Mouse (Mus musculus) urinary bladder, postnatal 14 days (tissue): Measurements from ENCODE around the gene Sfxn5.

Experiments
- DNase-seq: peaks from one replicate; pipeline ENCODE4 v3.0.0; 2021; ENCODE audit warnings: low spot score

Sfxn5 gene

DNA sequence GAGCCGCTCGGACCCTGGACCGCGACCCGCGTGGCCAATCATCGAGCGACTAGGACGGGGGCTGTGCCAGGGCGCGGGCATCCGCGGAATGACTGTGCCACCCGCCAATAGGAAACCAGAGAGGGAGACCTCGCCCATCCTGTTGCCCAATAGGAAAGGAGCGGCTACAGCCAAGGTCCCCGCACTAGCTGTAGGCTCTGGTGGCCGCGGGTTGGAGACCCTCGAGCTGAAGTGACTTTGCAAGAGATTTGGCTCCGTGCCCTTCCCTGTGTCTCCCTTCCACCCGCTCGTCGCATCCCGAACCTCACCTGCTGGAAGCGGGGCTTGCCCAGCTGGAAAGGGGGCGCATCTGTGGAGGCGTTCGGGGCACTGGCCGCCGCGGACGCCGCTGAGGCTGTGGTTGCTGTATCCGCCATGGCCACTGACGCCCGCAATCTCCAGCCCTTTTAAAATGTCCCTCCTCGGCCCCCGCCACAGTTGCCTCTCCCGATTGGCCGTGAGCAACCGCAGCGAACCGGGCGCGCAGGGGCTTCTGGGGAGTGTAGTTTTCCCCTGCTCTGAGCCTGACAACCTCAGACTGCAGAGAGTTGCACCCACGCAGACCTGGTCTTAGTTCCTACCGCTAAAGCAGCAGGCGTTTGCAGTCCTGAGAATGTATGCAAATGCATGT lies at the start of gene Sfxn5:
TSS of gene Sfxn5 (minus strand) at position 423 of the 670 bp plus-strand sequence.
- peak; percentile 97 for DNase-seq

DNA sequence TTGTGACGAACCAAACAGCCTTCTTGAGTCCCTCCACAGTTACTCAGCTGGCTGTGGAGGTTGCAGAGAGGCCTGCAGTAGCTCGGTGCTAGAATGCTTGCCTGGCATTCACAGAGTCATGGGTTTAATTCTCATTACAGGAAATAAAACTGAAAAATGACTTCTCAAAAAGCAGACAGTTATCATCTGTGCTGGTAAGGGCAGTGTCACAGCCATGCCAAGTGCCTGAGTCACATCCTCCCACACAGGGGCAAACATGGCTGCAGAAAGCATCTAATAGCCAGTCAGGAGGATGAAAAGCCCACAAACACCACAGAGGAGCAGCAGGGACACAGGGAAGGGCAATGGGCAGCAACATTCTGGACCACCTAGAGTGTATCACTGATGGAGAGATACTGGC lies 49.6 kb upstream of the Sfxn5 start:
- DNase-seq = no peak

DNA sequence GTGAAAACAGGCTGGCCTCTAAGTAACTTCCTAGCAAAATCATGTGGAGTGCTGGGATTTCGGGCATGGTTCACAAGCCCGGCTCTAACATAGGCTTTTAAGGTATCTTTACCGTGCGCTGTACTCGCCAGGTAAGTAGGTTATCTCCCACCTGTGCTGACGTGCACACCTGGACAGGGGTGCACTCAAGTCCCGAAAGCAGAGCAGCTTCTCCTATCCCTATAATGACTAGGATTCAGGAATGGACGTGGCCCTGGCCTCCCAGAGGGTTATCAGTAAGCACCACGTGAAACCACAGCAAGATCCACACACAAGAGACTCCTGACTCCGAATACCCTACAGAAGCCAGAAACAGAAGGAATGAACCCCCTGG lies 48.4 kb upstream of the Sfxn5 start:
- DNase-seq = no peak

DNA sequence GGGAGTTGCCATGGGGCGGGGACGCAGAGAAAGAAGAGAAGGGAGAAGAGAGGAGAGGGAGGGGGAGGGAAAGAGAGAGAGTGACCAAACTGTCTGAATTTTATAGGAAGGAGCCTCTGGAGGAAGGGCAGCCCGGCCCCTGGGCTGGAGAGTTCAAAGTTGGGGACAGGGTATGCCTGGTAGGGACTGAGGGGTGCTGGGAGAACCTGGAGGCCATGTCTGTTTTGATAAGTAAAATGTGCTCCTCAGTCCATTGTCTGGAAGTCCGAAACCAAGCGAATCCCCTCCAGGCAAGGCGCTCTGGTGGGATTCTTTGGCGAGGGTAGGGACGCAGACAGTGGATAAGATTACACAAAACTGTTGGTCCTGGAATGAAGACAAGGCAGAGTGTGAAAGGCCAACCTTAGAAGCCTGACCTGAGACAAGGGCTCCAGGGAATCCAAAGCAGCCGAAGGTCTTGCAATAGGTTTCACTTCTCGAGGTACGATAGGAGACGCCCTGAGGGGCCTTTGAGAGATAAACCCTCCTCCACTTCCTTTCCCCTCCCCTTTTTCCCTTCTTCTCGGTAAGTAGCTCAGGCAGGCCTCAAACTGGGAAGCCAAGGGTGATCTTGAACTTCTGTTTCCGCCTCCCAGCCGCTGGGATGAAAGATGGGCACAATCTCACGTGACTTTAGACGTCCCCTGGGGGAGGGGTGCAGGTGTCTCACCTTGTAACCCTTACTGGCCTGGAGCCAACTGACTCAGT lies 47.9 kb upstream of the Sfxn5 start:
- no peak for DNase-seq

GRCm38 (mm10) chr6:85380201-85380900 lies 47.1 kb upstream of the Sfxn5 start:
- DNase-seq = peak; percentile 86

- no peak for DNase-seq
These were observed 45.4 kb upstream of the Sfxn5 start for GRCm38 (mm10) chr6:85378629-85379028.

DNA sequence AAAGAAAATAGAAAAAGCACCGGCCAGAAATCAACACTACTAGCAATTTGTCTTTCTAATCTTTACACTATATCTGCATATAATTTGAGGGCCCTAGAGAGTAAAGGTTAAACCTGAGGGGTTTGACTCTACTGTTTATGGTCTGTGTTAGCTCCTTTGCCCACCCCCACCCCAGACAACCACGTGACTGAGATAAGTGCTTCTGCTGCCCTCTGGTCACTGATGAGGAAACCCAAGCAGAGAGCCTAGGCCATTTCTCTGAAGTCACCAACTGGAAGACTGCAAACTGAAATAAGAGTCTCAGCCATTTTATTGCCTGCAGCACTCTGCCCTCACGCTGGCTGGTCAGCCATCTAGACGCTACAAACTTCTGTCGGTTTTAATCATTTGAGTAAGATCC lies 44.7 kb upstream of the Sfxn5 start:
- DNase-seq = no peak

DNA sequence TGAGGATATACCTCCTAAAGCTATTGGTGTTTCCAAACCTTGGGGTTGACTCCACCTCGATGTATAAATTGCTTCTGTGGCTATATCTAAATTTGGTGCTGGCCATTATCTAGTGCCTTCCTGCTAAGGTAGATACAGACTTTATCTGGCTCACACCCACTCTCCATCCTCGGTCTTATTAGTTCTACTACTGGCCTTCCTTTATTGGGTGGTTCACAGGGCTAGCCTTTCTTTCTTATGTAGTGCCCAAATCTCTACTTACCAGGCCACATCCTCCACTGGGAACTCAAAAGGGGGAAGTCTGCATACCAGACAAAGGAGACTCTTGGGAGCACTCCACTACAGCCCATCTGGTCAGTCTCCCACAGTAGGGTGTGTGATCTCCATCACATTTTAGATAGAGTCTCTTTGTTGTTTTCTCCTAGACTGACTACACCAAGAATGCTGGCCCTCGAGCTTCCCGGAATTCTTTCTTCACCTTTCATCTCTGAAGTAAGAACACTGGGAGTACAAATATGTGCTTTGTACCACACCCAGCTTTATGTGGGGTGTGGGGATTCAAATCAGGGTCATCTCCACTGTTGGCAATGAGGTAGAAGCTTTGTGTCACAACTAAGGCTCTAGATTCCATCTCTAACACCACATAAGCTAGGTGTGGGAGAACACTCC lies 44.0 kb upstream of the Sfxn5 start:
- no peak for DNase-seq

- peak; percentile 98 for DNase-seq
These were observed 41.5 kb upstream of the Sfxn5 start for GRCm38 (mm10) chr6:85374734-85375114.

DNA sequence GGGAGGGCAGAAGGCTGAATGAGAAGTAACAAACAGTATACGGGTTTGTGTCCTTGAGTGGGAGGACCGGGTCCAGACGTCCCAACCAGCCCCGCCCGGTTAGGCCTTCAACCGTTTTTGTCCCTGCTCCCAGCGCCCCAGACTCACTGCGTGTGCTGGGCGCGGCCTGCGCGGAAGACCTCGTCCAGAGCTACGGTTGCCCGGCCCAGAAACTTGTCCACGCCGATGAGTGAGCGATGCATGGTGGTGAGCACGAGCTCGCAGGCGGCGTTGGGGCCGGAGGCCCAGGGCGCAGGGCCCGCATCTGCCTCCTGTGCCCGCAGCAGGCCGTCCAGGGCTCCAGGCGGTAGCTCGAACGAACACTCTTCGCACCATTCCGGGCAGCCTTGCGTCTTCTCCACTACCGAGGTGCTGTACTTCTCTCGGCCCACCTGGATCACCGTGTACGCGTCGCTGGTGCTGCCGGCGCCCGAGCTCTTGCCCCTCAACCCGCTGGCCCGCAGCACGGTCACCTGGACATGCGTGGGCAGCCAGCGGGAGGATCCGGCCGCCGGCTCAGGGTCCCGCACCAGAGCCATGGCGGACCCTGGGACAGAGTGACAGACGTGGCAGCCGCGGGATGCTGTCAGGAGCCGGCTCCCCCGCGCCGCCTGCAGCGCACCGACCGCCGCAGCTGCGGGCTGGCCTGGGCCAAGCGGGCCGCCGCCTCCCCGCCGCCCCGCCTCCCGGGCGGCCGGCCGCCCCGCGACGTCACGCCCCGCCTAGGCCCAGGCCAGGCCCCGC lies 40.9 kb upstream of the Sfxn5 start, which contains the start of gene Rab11fip5:
TSS of gene Rab11fip5 (minus strand) at position 684 of the 783 bp plus-strand sequence.
- peak; percentile 44 for DNase-seq

- DNase-seq = no peak
These were observed 40.0 kb upstream of the Sfxn5 start for GRCm38 (mm10) chr6:85373066-85373860.

DNA sequence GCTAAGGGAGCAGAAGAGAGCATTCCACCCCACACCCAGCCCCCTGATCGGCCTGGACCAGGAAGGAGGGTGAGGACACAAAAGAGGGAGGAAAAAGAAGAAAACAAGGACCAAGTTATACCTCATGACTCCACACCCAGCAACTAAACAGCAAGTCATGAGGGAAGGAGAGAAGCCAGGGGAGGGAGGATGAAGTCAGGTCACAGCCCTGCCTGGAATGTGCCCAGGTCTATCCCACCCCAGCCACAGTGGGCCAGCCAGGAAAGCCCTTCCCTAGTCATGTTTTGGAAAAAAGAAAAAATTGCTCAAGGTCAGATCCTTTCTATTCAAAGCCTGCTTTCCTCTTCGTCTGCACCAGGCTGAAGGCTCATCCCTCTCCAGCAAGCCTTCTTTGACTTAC lies 39.3 kb upstream of the Sfxn5 start:
- DNase-seq = no peak

DNA sequence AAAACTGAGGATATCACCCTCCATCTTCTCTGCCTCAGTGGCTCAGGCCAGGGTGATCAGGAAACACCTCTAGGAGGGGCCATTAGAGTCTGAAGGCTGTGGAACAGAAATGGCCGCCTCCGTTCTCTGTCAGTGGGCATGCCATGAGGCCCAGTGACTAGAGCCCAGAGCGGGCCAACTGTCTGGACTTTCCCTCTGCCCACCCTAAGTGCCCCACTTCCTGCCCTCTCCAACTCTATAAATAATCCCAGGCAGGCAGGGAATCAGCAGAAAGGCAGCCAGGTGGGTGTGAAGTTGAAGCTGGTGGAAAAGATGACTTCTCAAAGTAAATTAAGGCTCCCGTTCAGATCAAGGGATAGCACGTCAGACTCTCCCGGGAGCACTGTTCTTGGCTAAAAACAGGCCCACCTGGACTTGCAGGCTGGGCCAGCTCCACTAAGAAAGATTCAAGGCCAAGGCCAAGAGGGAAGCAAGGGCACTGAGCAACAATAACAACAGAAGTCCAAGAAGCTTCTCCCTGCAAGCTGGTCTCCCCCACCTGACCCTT lies 38.7 kb upstream of the Sfxn5 start:
- no peak for DNase-seq

GRCm38 (mm10) chr6:85370666-85371430 lies 37.6 kb upstream of the Sfxn5 start:
- DNase-seq = no peak

DNA sequence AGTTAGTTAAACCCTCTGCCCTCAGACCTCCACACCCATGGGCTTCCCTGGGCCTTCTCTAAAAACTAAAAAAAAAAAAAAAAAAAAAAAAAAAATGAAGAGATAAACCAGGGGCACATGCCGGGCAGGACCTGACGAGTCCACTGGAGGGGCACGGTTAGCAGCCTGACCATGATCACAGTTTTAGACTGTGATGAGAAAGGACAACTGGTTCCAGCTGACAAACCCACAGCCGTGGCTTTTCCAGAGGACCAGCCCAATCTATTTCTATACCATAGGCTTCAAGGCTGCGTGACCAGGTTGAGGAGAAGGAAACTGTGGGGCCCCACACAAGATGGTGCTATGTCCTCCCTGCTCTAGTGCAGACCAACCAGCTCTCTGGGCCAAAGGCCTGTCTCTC lies 36.8 kb upstream of the Sfxn5 start:
- no peak for DNase-seq

- peak; percentile 67 for DNase-seq
These were observed 36.1 kb upstream of the Sfxn5 start for GRCm38 (mm10) chr6:85369181-85369860.

DNA sequence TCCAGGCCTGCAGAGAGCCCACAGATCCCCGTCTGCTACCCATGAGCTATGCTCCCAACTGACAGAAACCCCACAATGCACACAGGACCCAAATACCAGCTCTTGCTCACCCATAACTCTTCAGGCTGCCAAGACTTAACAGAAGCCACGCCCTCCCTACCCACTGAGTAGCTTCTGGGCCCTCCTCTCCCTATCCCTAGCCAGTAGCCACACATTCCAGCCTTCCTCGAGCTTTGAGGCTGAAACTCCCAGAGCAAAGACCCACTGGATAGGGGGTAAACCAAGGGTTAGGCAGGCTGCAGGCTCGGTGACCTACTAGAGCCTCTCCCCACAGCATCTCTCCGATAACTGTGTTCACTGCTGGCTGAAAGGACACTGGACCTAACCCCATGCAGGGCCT lies 35.5 kb upstream of the Sfxn5 start:
- no peak for DNase-seq

- DNase-seq = no peak
These were observed 34.9 kb upstream of the Sfxn5 start for GRCm38 (mm10) chr6:85368166-85368565.

DNA sequence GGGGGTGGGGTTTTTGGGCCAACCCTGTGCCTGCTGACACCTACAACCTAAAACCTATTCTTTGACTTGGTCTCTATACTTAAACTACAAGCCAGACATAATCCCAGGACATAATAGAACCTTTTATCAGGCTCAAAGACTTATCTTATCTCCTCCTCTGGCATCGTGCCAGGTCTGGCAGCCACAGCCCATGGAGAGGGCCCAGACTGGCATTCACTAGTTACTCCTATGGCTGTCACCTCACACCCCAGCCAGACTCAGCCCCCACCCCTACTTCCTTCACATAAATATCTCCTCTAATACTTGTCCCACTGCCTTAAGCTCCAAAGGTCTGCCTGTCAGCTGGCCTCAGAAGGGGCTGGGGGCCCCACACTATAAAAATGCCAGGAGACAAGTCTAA lies 33.2 kb upstream of the Sfxn5 start:
- DNase-seq = no peak
